Mouse (Mus musculus) neural tube, embryonic 12.5 days (tissue): ENCODE data around the gene Gm4846. TPM values are rescaled to one million over a fixed set of nuclear protein-coding genes. Genes with fewer than 3 reads are reported as not detected.
"Not testable (repeated sequence)": the region's sequence is repeated elsewhere in the genome, so short reads cannot be mapped to it uniquely, and the experiment has no call there.

Experiments
- ATAC-seq: fragments of 200-750 bp; cut with Nextera tagmentation; 2 replicates; pipeline ENCODE4 v1.8.0; 2017; ENCODE audit warnings: low read depth, mild to moderate bottlenecking, moderate TSS enrichment, moderate library complexity; ENCODE audit not compliant: low FRiP score
- H3K27ac ChIP-seq: fragments of 300-500 bp; sonication (generic); 2 replicates; pipeline ENCODE4 v1.5.1; 2016
- H3K27me3 ChIP-seq: fragments of 300-500 bp; sonication (generic); replicated peaks from 2 replicates; pipeline ENCODE4 v1.6.1; 2016; ENCODE audit warnings: mild to moderate bottlenecking
- H3K36me3 ChIP-seq: fragments of 300-500 bp; sonication (generic); 2 replicates; pipeline ENCODE4 v1.6.1; 2016; ENCODE audit warnings: mild to moderate bottlenecking
- H3K4me1 ChIP-seq: fragments of 300-500 bp; sonication (generic); 2 replicates; pipeline ENCODE4 v1.6.1; 2016
- H3K4me2 ChIP-seq: fragments of 300-500 bp; sonication (generic); replicated peaks from 2 replicates; pipeline ENCODE4 v1.6.1; 2016; ENCODE audit warnings: mild to moderate bottlenecking
- H3K4me3 ChIP-seq: fragments of 300-500 bp; sonication (generic); 2 replicates; pipeline ENCODE4 v1.5.1; 2016
- H3K9ac ChIP-seq: fragments of 300-500 bp; sonication (generic); 2 replicates; pipeline ENCODE4 v1.6.1; 2016; ENCODE audit warnings: mild to moderate bottlenecking
- H3K9me3 ChIP-seq: fragments of 300-500 bp; sonication (generic); 2 replicates; pipeline ENCODE4 v1.6.1; 2016; ENCODE audit warnings: mild to moderate bottlenecking
- WGBS: fragments of 180-500 bp; shearing (Covaris S2); methylation state at CpG from one replicate; pipeline ENCODE4 v1.1.7; 2016; 5-methylcytosine and 5-hydroxymethylcytosine counted together
- polyA plus RNA-seq: library from polyadenylated mRNA; unstranded; fragments of >200 nt; fragmentation: Nextera tagmentation; extraction: Ambion mirVana; gene quantifications from 2 replicates; pipeline ENCODE4 v1.2.1, GENCODE M21; 2016

Gene Gm4846
- not detected in 2 replicates for polyA plus RNA-seq

GRCm38 (mm10) chr1:166497488-166497887 lies at the start of gene Gm4846:
Gene Gm4846, minus strand, starts transcription at chr1:166497588.
- H3K4me2 ChIP-seq, H3K9ac ChIP-seq, H3K27ac ChIP-seq, H3K27me3 ChIP-seq, ATAC-seq, H3K36me3 ChIP-seq, H3K9me3 ChIP-seq, H3K4me1 ChIP-seq, H3K4me3 ChIP-seq: not testable (repeated sequence)
- 59% methylated on average over 1 of the region's 1 CpGs for WGBS

GRCm38 (mm10) chr1:166531521-166531920 lies 34.1 kb upstream of the Gm4846 start:
- H3K27me3 ChIP-seq, H3K27ac ChIP-seq, ATAC-seq, H3K9me3 ChIP-seq, H3K4me3 ChIP-seq, H3K4me1 ChIP-seq, H3K36me3 ChIP-seq, H3K9ac ChIP-seq, H3K4me2 ChIP-seq: not testable (repeated sequence)
- WGBS = 82% methylated on average over 2 of the region's 2 CpGs

GRCm38 (mm10) chr1:166524709-166525108 lies 27.3 kb upstream of the Gm4846 start:
- not testable (repeated sequence) for H3K27ac ChIP-seq, H3K36me3 ChIP-seq, H3K4me2 ChIP-seq, H3K4me1 ChIP-seq, H3K4me3 ChIP-seq, H3K9ac ChIP-seq, ATAC-seq, H3K9me3 ChIP-seq, H3K27me3 ChIP-seq
- 94% methylated on average over 2 of the region's 2 CpGs for WGBS

GRCm38 (mm10) chr1:166519626-166520025 lies 22.2 kb upstream of the Gm4846 start:
- H3K9me3 ChIP-seq, H3K9ac ChIP-seq, H3K36me3 ChIP-seq, H3K27ac ChIP-seq, H3K27me3 ChIP-seq, H3K4me3 ChIP-seq, H3K4me2 ChIP-seq, H3K4me1 ChIP-seq, ATAC-seq: not testable (repeated sequence)
- WGBS = 96% methylated on average over 6 of the region's 6 CpGs

GRCm38 (mm10) chr1:166516556-166516955 lies 19.2 kb upstream of the Gm4846 start:
- no peak overlapping the region for H3K9ac ChIP-seq
- H3K4me3 ChIP-seq = no peak overlapping the region
- H3K36me3 ChIP-seq = no peaks in the 10 kb centered on the region
- no peak overlapping the region for H3K27ac ChIP-seq
- WGBS = 93% methylated on average over 1 of the region's 1 CpGs
- H3K9me3 ChIP-seq = no peaks in the 10 kb centered on the region
- no peak overlapping the region for H3K4me2 ChIP-seq
- H3K4me1 ChIP-seq = no peaks in the 10 kb centered on the region
- H3K27me3 ChIP-seq = no peaks in the 10 kb centered on the region
- ATAC-seq = no peak

GRCm38 (mm10) chr1:166504206-166504605 lies 6.8 kb upstream of the Gm4846 start:
- H3K9me3 ChIP-seq, H3K36me3 ChIP-seq, H3K4me3 ChIP-seq, H3K4me2 ChIP-seq, H3K27me3 ChIP-seq, ATAC-seq, H3K9ac ChIP-seq, H3K4me1 ChIP-seq, H3K27ac ChIP-seq: not testable (repeated sequence)
- 93% methylated on average over 2 of the region's 2 CpGs for WGBS

- no peak overlapping the region for H3K4me3 ChIP-seq
- H3K27me3 ChIP-seq = no peaks in the 10 kb centered on the region
- H3K9me3 ChIP-seq = no peaks in the 10 kb centered on the region
- no peak overlapping the region for H3K9ac ChIP-seq
- H3K4me2 ChIP-seq = no peak overlapping the region
- ATAC-seq = no peak
- H3K4me1 ChIP-seq = no peaks in the 10 kb centered on the region
- no peak overlapping the region for H3K27ac ChIP-seq
- H3K36me3 ChIP-seq = no peaks in the 10 kb centered on the region
- WGBS = 88% methylated on average over 2 of the region's 2 CpGs
These were observed 17.9 kb downstream of the Gm4846 start for GRCm38 (mm10) chr1:166479503-166479902.

- Histone ChIP-seq H3K9ac (no peak overlapping the region), H3K36me3 (no peaks in the 10 kb centered on the region), H3K27ac (no peak overlapping the region), H3K27me3 (no peaks in the 10 kb centered on the region), H3K4me3 (no peak overlapping the region), H3K9me3 (no peaks in the 10 kb centered on the region), H3K4me2 (no peak overlapping the region), H3K4me1 (no peaks in the 10 kb centered on the region)
- WGBS = 90% methylated on average over 3 of the region's 3 CpGs
- no peak for ATAC-seq
These were observed 30.2 kb downstream of the Gm4846 start for GRCm38 (mm10) chr1:166467172-166467571.

GRCm38 (mm10) chr1:166462544-166462943 lies 34.8 kb downstream of the Gm4846 start:
- ATAC-seq = no peak
- Histone ChIP-seq H3K4me2 (no peak overlapping the region), H3K4me1 (no peaks in the 10 kb centered on the region), H3K9me3 (no peaks in the 10 kb centered on the region), H3K36me3 (no peaks in the 10 kb centered on the region), H3K27me3 (no peaks in the 10 kb centered on the region), H3K4me3 (no peak overlapping the region), H3K27ac (no peak overlapping the region), H3K9ac (no peak overlapping the region)
- WGBS = 92% methylated on average over 4 of the region's 4 CpGs

- no peak overlapping the region for H3K27ac ChIP-seq
These were observed 55.4 kb downstream of the Gm4846 start for GRCm38 (mm10) chr1:166441992-166442391.

GRCm38 (mm10) chr1:166439426-166439825 lies 58.0 kb downstream of the Gm4846 start:
- WGBS = 74% methylated on average over 6 of the region's 6 CpGs
- ATAC-seq = no peak
- H3K9ac ChIP-seq = no peak overlapping the region
- H3K9me3 ChIP-seq = no peaks in the 10 kb centered on the region
- H3K36me3 ChIP-seq = no peaks in the 10 kb centered on the region
- H3K27ac ChIP-seq = no peak overlapping the region
- H3K27me3 ChIP-seq = no peaks in the 10 kb centered on the region
- H3K4me2 ChIP-seq = no peak overlapping the region
- H3K4me1 ChIP-seq = no peaks in the 10 kb centered on the region
- H3K4me3 ChIP-seq = no peak overlapping the region

More at GRCm38 (mm10) chr1:166441992-166442391, 55.4 kb downstream of the Gm4846 start:
- ATAC-seq = no peak
- Histone ChIP-seq H3K9me3 (no peaks in the 10 kb centered on the region), H3K4me2 (no peak overlapping the region), H3K36me3 (no peaks in the 10 kb centered on the region), H3K27me3 (no peaks in the 10 kb centered on the region), H3K4me1 (no peaks in the 10 kb centered on the region), H3K4me3 (no peak overlapping the region), H3K9ac (no peak overlapping the region)
- 92% methylated on average over 3 of the region's 3 CpGs for WGBS
